Mouse (Mus musculus): Measurements from ENCODE around the gene Vstm5. TPM values are rescaled to one million over a fixed set of nuclear protein-coding genes. Genes with fewer than 3 reads are reported as not detected.
"Not testable (repeated sequence)": the region's sequence is repeated elsewhere in the genome, so short reads cannot be mapped to it uniquely, and the experiment has no call there.

Gene Vstm5
- polyA plus RNA-seq (2014; fragmentation: Nextera tagmentation; extraction: Ambion mirVana): 10.8 and 11.8 TPM in 2 replicates

- H3K27me3 ChIP-seq (replicated peaks; ENCODE audit: control insufficient read depth, insufficient read depth, low read length): no peaks in the 10 kb centered on the region
- 5% methylated on average over 35 of the region's 35 CpGs for WGBS
- peak within 1 kb of the TSS; percentile 79 for H3K4me2 ChIP-seq (ENCODE audit: low read length)
- H3K36me3 ChIP-seq (ENCODE audit: control insufficient read depth, insufficient read depth, low read length): no peaks in the 10 kb centered on the region
- peak; percentile 71 for ATAC-seq (replicated peaks; ENCODE audit: low FRiP score, low TSS enrichment, low read depth)
- peak within 1 kb of the TSS; percentile 66 for H3K9ac ChIP-seq (ENCODE audit: low read length)
- H3K9me3 ChIP-seq (ENCODE audit: control insufficient read depth, low read length): no peaks in the 10 kb centered on the region
- peaks cover 12% of the 10 kb centered on the region; the same call in 1 of the 2 replicates for H3K4me1 ChIP-seq (replicated peaks; ENCODE audit: control insufficient read depth, insufficient read depth, low read length)
- peak; percentile 83 for DNase-seq (ENCODE audit: low spot score)
- peak within 1 kb of the TSS; percentile 44 for H3K4me3 ChIP-seq (ENCODE audit: low read depth, low read length)
- H3K27ac ChIP-seq (ENCODE audit: low read depth): peak within 1 kb of the TSS; percentile 54; the same call in 1 of the 2 replicates
Measured at GRCm38 (mm10) chr9:15239042-15239925, at the start of gene Vstm5. TSS of gene Vstm5 (plus strand) at chr9:15239045.

- H3K27me3 ChIP-seq (replicated peaks; ENCODE audit: control insufficient read depth, insufficient read depth, low read length); H3K4me1 ChIP-seq (replicated peaks; ENCODE audit: control insufficient read depth, insufficient read depth, low read length); H3K9me3 ChIP-seq (ENCODE audit: control insufficient read depth, low read length); H3K4me3 ChIP-seq (ENCODE audit: low read depth, low read length); H3K27ac ChIP-seq (ENCODE audit: low read depth); ATAC-seq (replicated peaks; ENCODE audit: low FRiP score, low TSS enrichment, low read depth); H3K4me2 ChIP-seq (ENCODE audit: low read length); DNase-seq (ENCODE audit: low spot score); H3K9ac ChIP-seq (ENCODE audit: low read length); H3K36me3 ChIP-seq (ENCODE audit: control insufficient read depth, insufficient read depth, low read length): not testable (repeated sequence)
- WGBS: 65% methylated on average over 10 of the region's 10 CpGs
Measured at GRCm38 (mm10) chr9:15194806-15195205, 44.0 kb upstream of the Vstm5 start.

- 88% methylated on average over 4 of the region's 4 CpGs for WGBS
Measured at GRCm38 (mm10) chr9:15206631-15207030, 32.2 kb upstream of the Vstm5 start.

GRCm38 (mm10) chr9:15209320-15209719, 29.5 kb upstream of the Vstm5 start:
- no peak overlapping the region for H3K27ac ChIP-seq (ENCODE audit: low read depth)
- H3K36me3 ChIP-seq (ENCODE audit: control insufficient read depth, insufficient read depth, low read length): no peaks in the 10 kb centered on the region
- 71% methylated on average over 2 of the region's 2 CpGs for WGBS
- DNase-seq (ENCODE audit: low spot score): no peak
- no peak overlapping the region for H3K9ac ChIP-seq (ENCODE audit: low read length)
- H3K27me3 ChIP-seq (replicated peaks; ENCODE audit: control insufficient read depth, insufficient read depth, low read length): no peaks in the 10 kb centered on the region
- H3K4me1 ChIP-seq (replicated peaks; ENCODE audit: control insufficient read depth, insufficient read depth, low read length): no peaks in the 10 kb centered on the region
- no peak overlapping the region for H3K4me2 ChIP-seq (ENCODE audit: low read length)
- ATAC-seq (replicated peaks; ENCODE audit: low FRiP score, low TSS enrichment, low read depth): no peak
- H3K4me3 ChIP-seq (ENCODE audit: low read depth, low read length): no peak overlapping the region
- H3K9me3 ChIP-seq (ENCODE audit: control insufficient read depth, low read length): no peaks in the 10 kb centered on the region

More at GRCm38 (mm10) chr9:15206631-15207030, 32.2 kb upstream of the Vstm5 start:
- ATAC-seq (replicated peaks; ENCODE audit: low FRiP score, low TSS enrichment, low read depth) (no peak), DNase-seq (ENCODE audit: low spot score) (no peak)
- Histone ChIP-seq H3K36me3 (ENCODE audit: control insufficient read depth, insufficient read depth, low read length) (no peaks in the 10 kb centered on the region), H3K9me3 (ENCODE audit: control insufficient read depth, low read length) (no peaks in the 10 kb centered on the region), H3K4me3 (ENCODE audit: low read depth, low read length) (no peak overlapping the region), H3K27me3 (replicated peaks; ENCODE audit: control insufficient read depth, insufficient read depth, low read length) (no peaks in the 10 kb centered on the region), H3K9ac (ENCODE audit: low read length) (no peak overlapping the region), H3K27ac (ENCODE audit: low read depth) (no peak overlapping the region), H3K4me1 (replicated peaks; ENCODE audit: control insufficient read depth, insufficient read depth, low read length) (no peaks in the 10 kb centered on the region), H3K4me2 (ENCODE audit: low read length) (no peak overlapping the region)

GRCm38 (mm10) chr9:15211876-15212275, 27.0 kb upstream of the Vstm5 start:
- Histone ChIP-seq H3K4me1 (replicated peaks; ENCODE audit: control insufficient read depth, insufficient read depth, low read length) (no peaks in the 10 kb centered on the region), H3K9me3 (ENCODE audit: control insufficient read depth, low read length) (no peaks in the 10 kb centered on the region), H3K4me3 (ENCODE audit: low read depth, low read length) (no peak overlapping the region), H3K27me3 (replicated peaks; ENCODE audit: control insufficient read depth, insufficient read depth, low read length) (no peaks in the 10 kb centered on the region), H3K27ac (ENCODE audit: low read depth) (no peak overlapping the region), H3K4me2 (ENCODE audit: low read length) (no peak overlapping the region), H3K36me3 (ENCODE audit: control insufficient read depth, insufficient read depth, low read length) (no peaks in the 10 kb centered on the region), H3K9ac (ENCODE audit: low read length) (no peak overlapping the region)
- ATAC-seq (replicated peaks; ENCODE audit: low FRiP score, low TSS enrichment, low read depth) (no peak), DNase-seq (ENCODE audit: low spot score) (no peak)
- 76% methylated on average over 3 of the region's 3 CpGs for WGBS

- H3K27me3 ChIP-seq (replicated peaks; ENCODE audit: control insufficient read depth, insufficient read depth, low read length): no peaks in the 10 kb centered on the region
- H3K4me2 ChIP-seq (ENCODE audit: low read length): no peak overlapping the region
- ATAC-seq (replicated peaks; ENCODE audit: low FRiP score, low TSS enrichment, low read depth) (no peak), DNase-seq (ENCODE audit: low spot score) (no peak)
- H3K9ac ChIP-seq (ENCODE audit: low read length): no peak overlapping the region
- no peak overlapping the region for H3K4me3 ChIP-seq (ENCODE audit: low read depth, low read length)
- WGBS: 72% methylated on average over 1 of the region's 1 CpGs
- no peaks in the 10 kb centered on the region for H3K4me1 ChIP-seq (replicated peaks; ENCODE audit: control insufficient read depth, insufficient read depth, low read length)
- no peak overlapping the region for H3K27ac ChIP-seq (ENCODE audit: low read depth)
- H3K9me3 ChIP-seq (ENCODE audit: control insufficient read depth, low read length): no peaks in the 10 kb centered on the region
- H3K36me3 ChIP-seq (ENCODE audit: control insufficient read depth, insufficient read depth, low read length): no peaks in the 10 kb centered on the region
Measured at GRCm38 (mm10) chr9:15213695-15214094, 25.1 kb upstream of the Vstm5 start.

- Histone ChIP-seq H3K9me3 (ENCODE audit: control insufficient read depth, low read length) (no peaks in the 10 kb centered on the region; the same call in 1 of the 2 replicates), H3K4me3 (ENCODE audit: low read depth, low read length) (no peak overlapping the region), H3K27me3 (replicated peaks; ENCODE audit: control insufficient read depth, insufficient read depth, low read length) (no peaks in the 10 kb centered on the region), H3K27ac (ENCODE audit: low read depth) (no peak overlapping the region), H3K36me3 (ENCODE audit: control insufficient read depth, insufficient read depth, low read length) (no peaks in the 10 kb centered on the region), H3K4me1 (replicated peaks; ENCODE audit: control insufficient read depth, insufficient read depth, low read length) (no peaks in the 10 kb centered on the region), H3K9ac (ENCODE audit: low read length) (no peak overlapping the region), H3K4me2 (ENCODE audit: low read length) (no peak overlapping the region)
- 33% methylated on average over 2 of the region's 2 CpGs for WGBS
- DNase-seq (ENCODE audit: low spot score) (no peak), ATAC-seq (replicated peaks; ENCODE audit: low FRiP score, low TSS enrichment, low read depth) (no peak)
Measured at GRCm38 (mm10) chr9:15224912-15225311, 13.9 kb upstream of the Vstm5 start.

- 92% methylated on average over 3 of the region's 3 CpGs for WGBS
- no peak overlapping the region for H3K9ac ChIP-seq (ENCODE audit: low read length)
- H3K27me3 ChIP-seq (replicated peaks; ENCODE audit: control insufficient read depth, insufficient read depth, low read length): no peaks in the 10 kb centered on the region
- no peaks in the 10 kb centered on the region for H3K4me1 ChIP-seq (replicated peaks; ENCODE audit: control insufficient read depth, insufficient read depth, low read length)
- peaks cover 3% of the 10 kb centered on the region; the same call in 1 of the 2 replicates for H3K9me3 ChIP-seq (ENCODE audit: control insufficient read depth, low read length)
- no peak overlapping the region for H3K4me3 ChIP-seq (ENCODE audit: low read depth, low read length)
- H3K27ac ChIP-seq (ENCODE audit: low read depth): no peak overlapping the region
- DNase-seq (ENCODE audit: low spot score) (peak; percentile 44), ATAC-seq (replicated peaks; ENCODE audit: low FRiP score, low TSS enrichment, low read depth) (no peak)
- no peak overlapping the region for H3K4me2 ChIP-seq (ENCODE audit: low read length)
- no peaks in the 10 kb centered on the region for H3K36me3 ChIP-seq (ENCODE audit: control insufficient read depth, insufficient read depth, low read length)
Measured at GRCm38 (mm10) chr9:15232445-15232844, 6.4 kb upstream of the Vstm5 start.
